Mouse (Mus musculus): ENCODE measurements around the gene Mrps23. TPM values are rescaled to one million over a fixed set of nuclear protein-coding genes. Genes with fewer than 3 reads are reported as not detected.

Mrps23 gene
- polyA plus RNA-seq, 1 experiment from 2014 or later: 52.7 TPM

- H3K36me3 ChIP-seq (ENCODE audit: inconsistent target): no peaks in the 10 kb centered on the region
- H3K79me2 ChIP-seq (ENCODE audit: inconsistent target): no peaks in the 10 kb centered on the region
- no peak overlapping the region for H3K4me3 ChIP-seq (ENCODE audit: inconsistent target)
- 85% methylated on average over 10 of the region's 10 CpGs for WGBS (ENCODE audit: missing documents)
- H3K27ac ChIP-seq: no peak overlapping the region
Observed at GRCm38 (mm10) chr11:88240736-88241353, 36.7 kb downstream of the Mrps23 start.

GRCm38 (mm10) chr11:88241468-88242301, 37.5 kb downstream of the Mrps23 start:
- Histone ChIP-seq H3K4me3 (ENCODE audit: inconsistent target) (no peak overlapping the region), H3K79me2 (ENCODE audit: inconsistent target) (no peaks in the 10 kb centered on the region), H3K27ac (no peak overlapping the region), H3K36me3 (ENCODE audit: inconsistent target) (no peaks in the 10 kb centered on the region)
- 90% methylated on average over 12 of the region's 12 CpGs for WGBS (ENCODE audit: missing documents)

DNA sequence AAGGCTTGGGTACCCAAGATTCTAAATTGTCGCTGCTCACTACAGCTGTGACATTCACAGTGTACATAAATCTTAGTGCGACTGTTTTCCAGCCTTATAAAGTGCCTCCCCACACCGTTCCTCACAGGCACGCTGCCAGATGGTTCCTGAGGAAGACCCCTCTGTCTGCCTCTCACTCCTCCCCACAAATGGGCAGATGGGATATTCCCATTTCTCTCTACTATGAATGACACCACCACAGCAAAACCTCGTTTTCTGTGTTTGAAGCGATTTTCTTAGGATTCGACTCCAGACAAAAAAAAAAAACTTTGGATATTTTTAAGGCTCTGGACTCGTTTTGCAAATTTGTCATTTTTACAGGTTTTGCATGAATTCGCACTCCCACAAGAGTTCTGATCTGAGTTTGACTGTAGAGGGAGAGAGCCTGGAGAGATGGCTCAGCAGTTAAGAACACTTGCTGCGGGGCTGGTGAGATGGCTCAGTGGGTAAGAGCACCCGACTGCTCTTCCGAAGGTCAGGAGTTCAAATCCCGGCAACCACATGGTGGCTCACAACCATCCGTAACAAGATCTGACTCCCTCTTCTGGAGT, 41.5 kb downstream of the Mrps23 start:
- Histone ChIP-seq H3K27ac (no peak overlapping the region), H3K36me3 (ENCODE audit: inconsistent target) (no peaks in the 10 kb centered on the region), H3K79me2 (ENCODE audit: inconsistent target) (no peaks in the 10 kb centered on the region), H3K4me3 (ENCODE audit: inconsistent target) (no peak overlapping the region)
- WGBS (ENCODE audit: missing documents): 97% methylated on average over 14 of the region's 14 CpGs

GRCm38 (mm10) chr11:88248636-88249035, 44.4 kb downstream of the Mrps23 start:
- 92% methylated on average over 5 of the region's 5 CpGs for WGBS (ENCODE audit: missing documents)
- Histone ChIP-seq H3K27ac (no peak overlapping the region), H3K36me3 (ENCODE audit: inconsistent target) (no peaks in the 10 kb centered on the region), H3K79me2 (ENCODE audit: inconsistent target) (no peaks in the 10 kb centered on the region), H3K4me3 (ENCODE audit: inconsistent target) (no peak overlapping the region)

DNA sequence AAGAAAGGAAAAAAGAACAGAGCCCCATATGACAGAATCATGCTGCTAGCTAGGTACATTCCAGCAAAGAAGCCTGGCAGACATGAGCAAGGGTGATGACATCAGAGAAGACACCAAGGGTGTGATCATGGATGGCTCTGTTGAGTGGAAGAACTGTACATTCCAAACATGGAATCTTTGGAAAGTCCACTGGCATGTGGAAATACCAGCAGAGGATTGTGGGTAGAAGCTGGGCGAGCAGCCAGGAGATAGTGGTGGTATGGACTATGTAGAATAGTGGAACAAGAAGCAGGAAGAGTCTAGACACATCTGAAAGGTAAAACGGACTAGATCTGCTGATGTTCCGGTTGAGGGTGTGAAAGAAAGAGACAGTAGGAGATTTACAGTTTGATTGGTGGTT, 46.4 kb downstream of the Mrps23 start:
- WGBS (ENCODE audit: missing documents): 81% methylated on average over 3 of the region's 3 CpGs
- H3K27ac ChIP-seq: no peak overlapping the region
- H3K36me3 ChIP-seq (ENCODE audit: inconsistent target): no peaks in the 10 kb centered on the region
- no peak overlapping the region for H3K4me3 ChIP-seq (ENCODE audit: inconsistent target)
- no peaks in the 10 kb centered on the region for H3K79me2 ChIP-seq (ENCODE audit: inconsistent target)

DNA sequence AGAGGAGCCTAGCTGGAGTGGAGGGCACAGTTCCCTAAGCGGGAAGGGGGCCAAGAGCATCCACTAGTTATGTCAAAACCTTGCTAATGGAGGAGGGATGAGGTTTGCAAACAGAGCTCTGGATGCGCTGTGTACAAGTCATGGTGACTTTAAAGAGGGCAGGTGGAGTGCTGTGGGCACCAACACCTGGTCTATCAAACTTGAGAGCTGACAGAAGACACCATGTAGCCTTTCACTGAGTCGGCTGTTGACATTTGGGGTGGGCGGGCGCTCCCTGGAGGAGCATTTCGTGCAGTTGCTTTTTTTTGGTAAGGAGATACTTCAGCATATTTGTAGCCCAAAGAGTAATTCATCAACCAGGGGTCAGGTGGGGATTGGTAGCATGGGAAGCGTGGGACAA, 47.1 kb downstream of the Mrps23 start:
- Histone ChIP-seq H3K27ac (no peak overlapping the region), H3K79me2 (ENCODE audit: inconsistent target) (no peaks in the 10 kb centered on the region), H3K36me3 (ENCODE audit: inconsistent target) (no peaks in the 10 kb centered on the region), H3K4me3 (ENCODE audit: inconsistent target) (no peak overlapping the region)
- WGBS (ENCODE audit: missing documents): 87% methylated on average over 7 of the region's 7 CpGs

- WGBS (ENCODE audit: missing documents): 19% methylated on average over 22 of the region's 22 CpGs
- H3K4me3 ChIP-seq (ENCODE audit: inconsistent target): no peak overlapping the region
- H3K36me3 ChIP-seq (ENCODE audit: inconsistent target): no peaks in the 10 kb centered on the region
- H3K79me2 ChIP-seq (ENCODE audit: inconsistent target): no peaks in the 10 kb centered on the region
- H3K27ac ChIP-seq: no peak overlapping the region
Observed at GRCm38 (mm10) chr11:88251972-88252766, 48.0 kb downstream of the Mrps23 start.

- Histone ChIP-seq H3K27ac (no peak overlapping the region), H3K36me3 (ENCODE audit: inconsistent target) (no peaks in the 10 kb centered on the region), H3K79me2 (ENCODE audit: inconsistent target) (no peaks in the 10 kb centered on the region), H3K4me3 (ENCODE audit: inconsistent target) (no peak overlapping the region)
- 37% methylated on average over 17 of the region's 18 CpGs for WGBS (ENCODE audit: missing documents)
Observed at GRCm38 (mm10) chr11:88252767-88253513, 48.8 kb downstream of the Mrps23 start.

GRCm38 (mm10) chr11:88253514-88254167, 49.5 kb downstream of the Mrps23 start:
- 96% methylated on average over 7 of the region's 7 CpGs for WGBS (ENCODE audit: missing documents)

DNA sequence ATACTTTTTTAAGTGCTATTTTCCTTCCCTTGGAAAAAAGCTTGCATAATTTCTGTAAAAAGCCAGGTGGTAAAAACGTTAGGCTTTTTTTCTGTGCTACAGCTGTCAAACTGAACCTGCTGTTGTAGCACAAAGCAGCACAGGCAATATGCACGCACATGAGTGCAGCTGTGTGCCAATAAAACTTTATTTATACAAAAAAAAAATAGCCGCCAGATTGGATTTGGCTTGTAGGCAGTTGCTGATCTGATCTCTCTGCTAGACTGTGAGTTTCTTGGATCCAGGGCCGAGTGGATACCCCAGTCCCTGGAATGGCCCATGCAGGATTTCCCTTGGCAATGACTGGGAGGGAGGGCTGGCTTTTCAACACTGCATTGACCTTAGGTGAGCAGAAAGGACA, 53.5 kb downstream of the Mrps23 start:
- 77% methylated on average over 4 of the region's 4 CpGs for WGBS (ENCODE audit: missing documents)
- Histone ChIP-seq H3K79me2 (ENCODE audit: inconsistent target) (no peaks in the 10 kb centered on the region), H3K27ac (no peak overlapping the region), H3K36me3 (ENCODE audit: inconsistent target) (no peaks in the 10 kb centered on the region), H3K4me3 (ENCODE audit: inconsistent target) (no peak overlapping the region)

More at GRCm38 (mm10) chr11:88253514-88254167, 49.5 kb downstream of the Mrps23 start:
- Histone ChIP-seq H3K4me3 (ENCODE audit: inconsistent target) (no peak overlapping the region), H3K27ac (no peak overlapping the region), H3K36me3 (ENCODE audit: inconsistent target) (no peaks in the 10 kb centered on the region), H3K79me2 (ENCODE audit: inconsistent target) (no peaks in the 10 kb centered on the region)

GRCm38 (mm10) chr11:88258212-88258611, 54.0 kb downstream of the Mrps23 start:
- 89% methylated on average over 4 of the region's 4 CpGs for WGBS (ENCODE audit: missing documents)
- Histone ChIP-seq H3K4me3 (ENCODE audit: inconsistent target) (no peak overlapping the region), H3K79me2 (ENCODE audit: inconsistent target) (no peaks in the 10 kb centered on the region), H3K36me3 (ENCODE audit: inconsistent target) (no peaks in the 10 kb centered on the region), H3K27ac (no peak overlapping the region)

DNA sequence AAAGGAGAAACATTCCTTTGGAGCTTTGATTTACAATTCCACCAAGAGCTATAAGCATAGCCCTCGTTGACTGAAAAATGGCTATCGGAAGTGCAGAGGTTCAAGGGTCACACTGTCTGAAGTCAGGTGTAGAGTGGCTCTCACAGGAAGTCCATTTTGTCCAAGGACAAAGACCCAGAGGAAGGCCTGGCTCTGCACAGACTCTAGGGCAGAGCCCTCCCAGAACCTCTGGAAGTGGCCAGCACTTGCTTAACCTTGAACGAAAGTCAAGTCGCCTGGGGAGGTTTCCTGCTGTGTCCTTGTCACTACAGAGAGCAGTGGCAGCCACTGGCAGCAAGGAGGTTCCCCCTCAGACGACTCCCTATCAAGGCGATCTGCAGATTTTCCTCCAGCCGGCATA, 56.3 kb downstream of the Mrps23 start:
- Histone ChIP-seq H3K79me2 (ENCODE audit: inconsistent target) (no peaks in the 10 kb centered on the region), H3K36me3 (ENCODE audit: inconsistent target) (no peaks in the 10 kb centered on the region)
- 76% methylated on average over 7 of the region's 7 CpGs for WGBS (ENCODE audit: missing documents)

More for the DNA sequence above, 56.3 kb downstream of the Mrps23 start:
- no peak overlapping the region for H3K27ac ChIP-seq
- H3K4me3 ChIP-seq (ENCODE audit: inconsistent target): no peak overlapping the region
